Mouse (Mus musculus) ES-Bruce4 (cell line): ENCODE results near the gene Rassf3. TPM values are rescaled to one million over a fixed set of nuclear protein-coding genes. Genes with fewer than 3 reads are reported as not detected.

Experiments
- H3K27ac ChIP-seq: 2 replicates; pipeline ENCODE4 v1.5.1; 2012; ENCODE audit warnings: low read length, inconsistent platforms; ENCODE audit not compliant: insufficient read depth
- H3K27me3 ChIP-seq: 2 replicates; pipeline ENCODE4 v1.6.1; 2012; ENCODE audit warnings: mild to moderate bottlenecking, low read length, inconsistent platforms; ENCODE audit not compliant: control insufficient read depth, poor library complexity, insufficient read depth, severe bottlenecking
- H3K36me3 ChIP-seq: 2 replicates; pipeline ENCODE4 v1.6.1; 2012; ENCODE audit warnings: inconsistent platforms, mild to moderate bottlenecking, low read length, moderate library complexity; ENCODE audit not compliant: control insufficient read depth, poor library complexity, insufficient read depth, severe bottlenecking
- H3K4me1 ChIP-seq: one replicate; pipeline ENCODE4 v1.8.1; 2011; ENCODE audit warnings: low read length; ENCODE audit not compliant: control insufficient read depth, insufficient read depth
- H3K4me3 ChIP-seq: 2 replicates; pipeline ENCODE4 v1.5.1; 2011; ENCODE audit warnings: low read depth, mild to moderate bottlenecking, low read length
- H3K9ac ChIP-seq: 2 replicates; pipeline ENCODE4 v1.6.1; 2012; ENCODE audit warnings: low read depth, mild to moderate bottlenecking, inconsistent platforms; ENCODE audit not compliant: poor library complexity, severe bottlenecking
- H3K9me3 ChIP-seq: replicated peaks from 2 replicates; pipeline ENCODE4 v1.6.1; 2012; ENCODE audit warnings: mild to moderate bottlenecking, low read length, inconsistent platforms; ENCODE audit not compliant: control insufficient read depth, poor library complexity, insufficient read depth, severe bottlenecking
- CTCF ChIP-seq: IDR thresholded peaks from one replicate; pipeline ENCODE4 v1.8.1; 2011; ENCODE audit warnings: low read depth, low read length
- EP300 ChIP-seq: IDR thresholded peaks from 2 replicates; pipeline ENCODE4 v1.6.1; 2011; ENCODE audit warnings: low read depth, low read length; ENCODE audit not compliant: insufficient read depth
- POLR2A ChIP-seq: IDR thresholded peaks from one replicate; pipeline ENCODE4 v1.8.1; 2011; ENCODE audit warnings: low read length; ENCODE audit not compliant: insufficient read depth
- polyA plus RNA-seq: library from polyadenylated mRNA; stranded (reverse); fragments of >200 nt; gene quantifications from 2 replicates; pipeline ENCODE4 v1.2.4, GENCODE M21; 2011; ENCODE audit warnings: low read depth; ENCODE audit not compliant: missing spikeins, insufficient read depth, insufficient read length

Gene Rassf3
- polyA plus RNA-seq, 1 experiment, result 41.7 TPM

DNA sequence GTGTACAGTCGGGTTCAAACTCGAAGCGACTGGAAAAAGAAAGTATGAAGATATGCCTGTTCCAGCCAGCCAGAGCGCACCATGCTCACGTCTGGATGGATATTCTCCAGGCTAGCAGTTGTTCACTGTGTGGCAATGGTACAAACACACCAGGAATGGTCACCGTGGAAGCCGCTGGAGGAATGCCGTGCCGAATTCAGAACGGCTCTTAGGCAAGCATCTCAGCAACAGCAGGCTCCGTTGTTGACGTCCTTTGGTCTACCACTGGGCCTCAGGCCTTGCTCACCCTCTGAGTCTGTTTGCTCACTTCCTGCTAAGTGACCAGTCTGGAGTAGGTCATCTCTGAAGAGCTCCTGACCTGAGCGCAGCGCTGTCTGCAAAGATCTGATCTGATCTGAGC lies 57.3 kb downstream of the Rassf3 start:
- TF ChIP-seq EP300 (no peak), POLR2A (no peak), CTCF (no peak)
- H3K4me3 ChIP-seq, result no peak overlapping the region
- H3K9ac ChIP-seq, result no peak overlapping the region
- H3K36me3 ChIP-seq, result peaks cover 5% of the 10 kb centered on the region
- no peaks in the 10 kb centered on the region for H3K9me3 ChIP-seq
- peaks cover 9% of the 10 kb centered on the region for H3K4me1 ChIP-seq
- H3K27ac ChIP-seq, result no peak overlapping the region
- H3K27me3 ChIP-seq, result no peaks in the 10 kb centered on the region

GRCm38 (mm10) chr10:121414127-121414526 lies 62.0 kb downstream of the Rassf3 start:
- Histone ChIP-seq H3K4me3 (no peak overlapping the region), H3K36me3 (peaks cover 5% of the 10 kb centered on the region), H3K9ac (no peak overlapping the region), H3K27me3 (no peaks in the 10 kb centered on the region), H3K4me1 (peaks cover 5% of the 10 kb centered on the region), H3K27ac (no peak overlapping the region), H3K9me3 (no peaks in the 10 kb centered on the region)
- no peak for TF ChIP-seq CTCF

- peaks cover 5% of the 10 kb centered on the region for H3K36me3 ChIP-seq
These were observed 63.3 kb downstream of the Rassf3 start for GRCm38 (mm10) chr10:121412824-121413223.

GRCm38 (mm10) chr10:121411721-121412455 lies 64.3 kb downstream of the Rassf3 start:
- H3K4me3 ChIP-seq, result no peak overlapping the region
- H3K27me3 ChIP-seq, result no peaks in the 10 kb centered on the region
- no peaks in the 10 kb centered on the region for H3K9me3 ChIP-seq
- TF ChIP-seq POLR2A (no peak), CTCF (no peak), EP300 (no peak)
- H3K4me1 ChIP-seq, result peaks cover 3% of the 10 kb centered on the region
- H3K27ac ChIP-seq, result no peak overlapping the region
- H3K36me3 ChIP-seq, result peaks cover 5% of the 10 kb centered on the region
- no peak overlapping the region for H3K9ac ChIP-seq

More at GRCm38 (mm10) chr10:121412824-121413223, 63.3 kb downstream of the Rassf3 start:
- no peaks in the 10 kb centered on the region for H3K27me3 ChIP-seq
- no peaks in the 10 kb centered on the region for H3K9me3 ChIP-seq
- H3K4me1 ChIP-seq, result peaks cover 3% of the 10 kb centered on the region
- H3K27ac ChIP-seq, result no peak overlapping the region
- no peak overlapping the region for H3K4me3 ChIP-seq
- TF ChIP-seq EP300 (no peak), POLR2A (no peak), CTCF (no peak)
- no peak overlapping the region for H3K9ac ChIP-seq

DNA sequence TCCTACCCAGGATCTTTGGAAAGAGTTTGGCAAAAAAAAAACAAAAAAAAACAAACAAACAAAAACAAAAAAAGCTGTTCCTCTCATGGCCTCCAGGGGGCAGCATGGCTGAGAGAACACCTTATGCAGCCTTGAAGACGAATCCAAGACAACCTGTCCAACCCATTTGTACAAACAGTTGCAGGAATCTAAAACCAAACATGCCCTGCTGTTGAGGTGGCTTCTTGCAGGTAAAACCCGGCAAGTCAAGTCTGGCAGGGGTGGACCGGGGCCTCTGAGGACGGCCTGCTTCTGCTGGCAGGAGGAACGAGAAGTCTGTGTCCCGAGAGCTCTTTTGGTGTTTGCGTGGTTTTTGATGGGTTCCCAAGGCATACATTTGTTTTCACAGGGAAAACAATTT lies 66.4 kb downstream of the Rassf3 start:
- Histone ChIP-seq H3K27ac (no peak overlapping the region), H3K27me3 (no peaks in the 10 kb centered on the region), H3K36me3 (no peaks in the 10 kb centered on the region), H3K4me3 (no peak overlapping the region), H3K9ac (no peak overlapping the region), H3K9me3 (no peaks in the 10 kb centered on the region), H3K4me1 (peaks cover 3% of the 10 kb centered on the region)
- TF ChIP-seq POLR2A (no peak), CTCF (peak; percentile 48), EP300 (no peak)

DNA sequence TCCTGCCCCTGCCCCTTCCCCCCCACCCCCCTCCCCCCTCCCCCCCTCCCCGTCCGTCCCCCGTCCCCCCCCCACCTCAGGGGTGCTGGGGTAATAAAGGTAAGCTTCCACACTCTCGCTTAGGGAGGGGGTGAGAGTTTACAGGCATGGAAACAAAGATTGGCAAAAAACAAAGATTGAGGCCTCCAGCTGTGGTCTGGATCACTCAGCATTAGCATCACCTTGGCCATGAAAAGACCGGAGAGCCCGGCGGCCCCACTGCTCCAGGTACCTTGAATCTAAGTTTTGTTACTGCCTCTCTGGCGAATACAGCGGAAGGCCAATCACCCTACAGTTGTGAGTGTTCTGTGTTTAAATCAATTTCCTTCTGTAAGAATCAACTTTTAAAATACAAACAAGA lies 72.2 kb downstream of the Rassf3 start:
- peak overlapping the region; percentile 85 for H3K27ac ChIP-seq
- H3K27me3 ChIP-seq, result no peaks in the 10 kb centered on the region
- H3K36me3 ChIP-seq, result no peaks in the 10 kb centered on the region
- no peak overlapping the region for H3K9ac ChIP-seq
- H3K4me3 ChIP-seq, result peak overlapping the region; percentile 45
- H3K9me3 ChIP-seq, result no peaks in the 10 kb centered on the region
- peaks cover 8% of the 10 kb centered on the region for H3K4me1 ChIP-seq
- TF ChIP-seq CTCF (no peak), EP300 (no peak; the same call in 1 of the 2 replicates), POLR2A (no peak)
